ENCODE assay signal across 22 mouse cellular contexts in the genomic region with DNA sequence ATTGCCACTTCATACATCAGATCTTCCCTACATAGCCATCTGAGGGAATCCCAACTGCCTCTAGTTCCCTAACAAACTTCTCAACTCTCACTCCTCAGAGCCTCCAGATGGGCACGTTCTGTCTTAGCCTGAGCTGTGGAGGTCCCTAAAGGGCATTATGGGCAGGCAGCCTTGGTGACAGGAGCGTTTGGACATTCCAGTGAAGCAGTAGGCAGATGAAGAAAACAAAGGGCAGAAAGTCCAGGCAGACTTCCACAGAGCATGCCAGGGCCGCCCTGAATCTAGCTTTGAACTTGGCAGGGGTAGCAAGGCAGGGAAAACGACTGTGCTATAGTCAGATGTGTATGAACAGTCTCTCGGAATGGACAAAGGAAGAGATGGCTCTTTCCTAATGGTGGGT. TPM values are rescaled to one million over a fixed set of nuclear protein-coding genes. Genes with fewer than 3 reads are reported as not detected.
DNase-seq lines count a peak whose midpoint lies in the region; ATAC-seq and TF ChIP-seq lines count a peak whose summit lies in the region.
"Had no signal": no experiment of that assay in that cellular context is flagged by ENCODE, and none has a peak within 500 bp of the region (broad histone marks: within the 10 kb centered on the region; RNA-seq: fewer than 3 reads in every experiment).

No protein-coding gene starts in this region.

- H3K36me3 ChIP-seq in kidney, embryonic 15.5 days = no peaks in the 10 kb centered on the region
- no peaks in the 10 kb centered on the region for H3K36me3 ChIP-seq in kidney, embryonic 14.5 days (ENCODE audit: control insufficient read depth, insufficient read depth, low read length)
- no peaks in the 10 kb centered on the region for H3K36me3 ChIP-seq in kidney, postnatal 0 days (ENCODE audit: insufficient read depth, low read length)
- H3K36me3 ChIP-seq: embryonic facial prominence, embryonic 10.5 days; heart, embryonic 13.5 days had no signal

- H3K4me3 ChIP-seq in kidney, embryonic 15.5 days (replicated peaks) = no peak overlapping the region
- H3K4me3 ChIP-seq in kidney, embryonic 14.5 days (ENCODE audit: low read length) = no peak overlapping the region
- no peak overlapping the region for H3K4me3 ChIP-seq in kidney, postnatal 0 days (replicated peaks; ENCODE audit: low read depth, low read length)
- H3K4me3 ChIP-seq: embryonic facial prominence, embryonic 10.5 days; forebrain, embryonic 13.5 days; gastrocnemius, adult 2 months; heart, embryonic 13.5 days had no signal

- peak; percentile 53 for DNase-seq in kidney, adult 11 months
- peak; percentile 62 for DNase-seq in kidney, adult 9 months
- no peak for DNase-seq in kidney, postnatal 0 days (ENCODE audit: low spot score)
- DNase-seq in kidney, postnatal 36 days = peak; percentile 61 to 62
- no peak for DNase-seq in neural tube, embryonic 10.5 days (ENCODE audit: extremely low spot score, low spot score)
- DNase-seq: adrenal gland, adult 2 months; adrenal gland, postnatal 36 days; cerebellum, adult 2 months; cerebellum, postnatal 10 days; forebrain, postnatal 0 days; gastrocnemius, adult 2 months; gastrocnemius, postnatal 25 days; heart, adult 11 months; heart, postnatal 36 days had no signal

- ATAC-seq in kidney, embryonic 15.5 days (replicated peaks; ENCODE audit: low FRiP score) = no peak
- ATAC-seq in kidney, embryonic 14.5 days (ENCODE audit: low FRiP score, low TSS enrichment) = no peak
- no peak for ATAC-seq in kidney, postnatal 0 days (replicated peaks; ENCODE audit: low FRiP score, low read depth)
- ATAC-seq: activated CD4-positive, CD25-positive, alpha-beta regulatory T cell, adult 4 months; forebrain, embryonic 13.5 days; forebrain, postnatal 0 days; Patski had no signal

- H3K27ac ChIP-seq in kidney, embryonic 15.5 days = no peak overlapping the region
- no peak overlapping the region for H3K27ac ChIP-seq in kidney, embryonic 14.5 days (ENCODE audit: low read depth, low read length)
- peak overlapping the region; percentile 69; the same call in 1 of the 2 replicates for H3K27ac ChIP-seq in kidney, postnatal 0 days
- H3K27ac ChIP-seq: embryonic facial prominence, embryonic 10.5 days; forebrain, embryonic 13.5 days; gastrocnemius, adult 2 months; heart, embryonic 13.5 days had no signal

- 0 out of 2 replicates have a peak, but pooled peaks cover under 1% of the 10 kb centered on the region for H3K9me3 ChIP-seq in kidney, embryonic 15.5 days (replicated peaks)
- H3K9me3 ChIP-seq in kidney, embryonic 14.5 days (ENCODE audit: control insufficient read depth, low read length) = 0 out of 2 replicates have a peak, but pooled peaks cover under 1% of the 10 kb centered on the region
- H3K9me3 ChIP-seq in kidney, postnatal 0 days (replicated peaks; ENCODE audit: low read length) = no peaks in the 10 kb centered on the region; the same call in 1 of the 2 replicates
- H3K9me3 ChIP-seq: embryonic facial prominence, embryonic 10.5 days; forebrain, embryonic 13.5 days; heart, embryonic 13.5 days had no signal

- WGBS in kidney, embryonic 15.5 days = 83% methylated on average over 5 of the region's 5 CpGs
- WGBS in kidney, embryonic 14.5 days = 86% methylated on average over 5 of the region's 5 CpGs
- WGBS in kidney, postnatal 0 days = 81% methylated on average over 5 of the region's 5 CpGs

- peaks cover 13% of the 10 kb centered on the region for H3K4me1 ChIP-seq in kidney, embryonic 15.5 days
- H3K4me1 ChIP-seq in kidney, embryonic 14.5 days (ENCODE audit: control insufficient read depth, insufficient read depth, low read length) = peaks cover 4% of the 10 kb centered on the region; the same call in 1 of the 2 replicates
- H3K4me1 ChIP-seq in kidney, postnatal 0 days (replicated peaks; ENCODE audit: insufficient read depth, low read length) = no peaks in the 10 kb centered on the region
- H3K4me1 ChIP-seq: forebrain, embryonic 13.5 days had no signal

- no peak for TF ChIP-seq CTCF in kidney, postnatal 0 days (IDR thresholded peaks at IDR 0.05; ENCODE audit: low read depth)

- no peak overlapping the region for H3K4me2 ChIP-seq in kidney, embryonic 15.5 days
- H3K4me2 ChIP-seq in kidney, embryonic 14.5 days (replicated peaks; ENCODE audit: low read depth, low read length) = no peak overlapping the region
- no peak overlapping the region for H3K4me2 ChIP-seq in kidney, postnatal 0 days (ENCODE audit: low read length)
- H3K4me2 ChIP-seq: forebrain, embryonic 13.5 days; heart, embryonic 13.5 days had no signal

- no peak overlapping the region for H3K9ac ChIP-seq in kidney, embryonic 15.5 days
- no peak overlapping the region for H3K9ac ChIP-seq in kidney, embryonic 14.5 days (ENCODE audit: low read depth, low read length)
- H3K9ac ChIP-seq in kidney, postnatal 0 days (ENCODE audit: low read depth, low read length) = no peak overlapping the region
- H3K9ac ChIP-seq: forebrain, embryonic 13.5 days; forebrain, postnatal 0 days; heart, embryonic 13.5 days had no signal

- H3K27me3 ChIP-seq in kidney, embryonic 15.5 days = no peaks in the 10 kb centered on the region
- H3K27me3 ChIP-seq in kidney, embryonic 14.5 days (ENCODE audit: control insufficient read depth, insufficient read depth, low read length) = no peaks in the 10 kb centered on the region
- H3K27me3 ChIP-seq in kidney, postnatal 0 days (ENCODE audit: insufficient read depth, low read length) = no peaks in the 10 kb centered on the region
- H3K27me3 ChIP-seq: CH12.LX; forebrain, embryonic 13.5 days; heart, embryonic 13.5 days; Patski had no signal

RNA-seq across cellular contexts. Expression of a gene that starts 22.2 kb away (rescaled TPM):
- 18.5 and 18.8 TPM in 2 replicates for polyA plus RNA-seq in kidney, embryonic 15.5 days (2015; fragmentation: Nextera tagmentation; extraction: Ambion mirVana)
- polyA plus RNA-seq in kidney, embryonic 14.5 days (2014; fragmentation: Nextera tagmentation; extraction: Ambion mirVana) = 9.7 and 16.1 TPM in 2 replicates
- polyA plus RNA-seq in kidney, postnatal 0 days (2015; fragmentation: Nextera tagmentation; extraction: Ambion mirVana) = 47.0 and 49.7 TPM in 2 replicates

Comparison
In these comparisons a context has a peak if more than half of its experiments do, and no peak if none do; other contexts are left out.
1. DNase-seq: peak in kidney, adult 11 months (single experiment), kidney, adult 9 months (single experiment) and kidney, postnatal 36 days (2 of 2); none in kidney, postnatal 0 days (single experiment) and neural tube, embryonic 10.5 days (single experiment).